Mouse (Mus musculus) myocyte (in vitro differentiated cells): ENCODE results near the gene Adamts17.

Experiments
- POLR2A ChIP-seq: IDR thresholded peaks from one replicate; pipeline ENCODE4 v1.6.1; 2011; ENCODE audit warnings: low read depth, mild to moderate bottlenecking, control low read depth, moderate library complexity; ENCODE audit not compliant: insufficient read length
- TCF12 ChIP-seq: IDR thresholded peaks from one replicate; pipeline ENCODE4 v1.6.1; 2011; ENCODE audit warnings: mild to moderate bottlenecking, control low read depth; ENCODE audit not compliant: poor library complexity, insufficient read depth, severe bottlenecking

DNA sequence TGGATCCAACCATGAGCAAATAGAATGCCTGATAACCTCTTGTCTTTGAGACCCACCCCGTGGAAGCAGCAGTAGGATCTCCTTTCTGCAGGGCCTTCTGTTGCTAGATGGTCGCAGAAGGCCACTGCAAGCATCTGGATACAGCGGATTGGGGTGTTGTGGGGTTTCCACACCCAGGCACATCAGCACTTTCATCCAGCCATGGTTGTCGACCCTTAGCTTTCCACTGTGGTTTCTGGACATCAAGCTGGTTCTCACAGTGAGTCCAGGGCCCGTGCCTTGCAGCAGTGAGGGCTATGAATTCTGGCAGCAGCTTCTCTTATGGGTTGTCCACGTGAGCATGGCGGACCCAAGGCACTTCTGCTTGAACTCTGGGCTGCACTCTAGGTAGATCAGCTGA lies 118.2 kb downstream of the Adamts17 start:
- no peak for TF ChIP-seq POLR2A
- TF ChIP-seq TCF12 = no peak
